Mouse (Mus musculus): Measurements from ENCODE around the gene Galns. TPM values are rescaled to one million over a fixed set of nuclear protein-coding genes. Genes with fewer than 3 reads are reported as not detected.

Galns gene
- polyA plus RNA-seq, 1 experiment from 2014 or later: 4.6 TPM

- H3K27ac ChIP-seq: peak overlapping the region; percentile 72
- H3K4me1 ChIP-seq: peaks cover 30% of the 10 kb centered on the region
- no peaks in the 10 kb centered on the region for H3K27me3 ChIP-seq (replicated peaks)
- ATAC-seq: peak; percentile 54; the same call in 1 of the 2 replicates
- peak overlapping the region; percentile 83 for H3K4me3 ChIP-seq
- 4% methylated on average over 20 of the region's 20 CpGs for WGBS (ENCODE audit: insufficient replicate concordance)
- no peaks in the 10 kb centered on the region for H3K9me3 ChIP-seq (replicated peaks)
- peaks cover 14% of the 10 kb centered on the region; the same call in 1 of the 2 replicates for H3K36me3 ChIP-seq
- H3K9ac ChIP-seq: peak overlapping the region; percentile 80
- H3K4me2 ChIP-seq: peak overlapping the region; percentile 98
Observed at GRCm38 (mm10) chr8:122610612-122611277, 518 bp downstream of the Galns start.

DNA sequence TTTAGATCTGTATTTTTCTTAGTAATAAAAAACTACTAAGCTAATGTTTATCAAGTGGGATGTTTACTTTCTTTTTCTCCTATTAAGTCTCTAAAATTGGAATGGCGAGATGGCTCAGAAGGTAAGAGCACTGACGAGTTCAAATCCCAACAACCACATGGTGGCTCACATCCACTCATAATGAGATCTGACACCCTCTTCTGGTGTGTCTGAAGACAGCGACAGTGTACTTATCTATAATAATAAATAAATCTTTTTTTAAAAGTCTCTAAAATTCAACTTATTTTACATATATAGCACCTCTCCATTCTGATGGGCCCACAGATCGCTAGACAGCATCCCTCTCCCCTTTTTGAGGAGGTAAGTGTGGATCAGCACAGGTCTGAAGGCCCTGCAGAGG is 1.1 kb downstream of the Galns start:
- H3K4me1 ChIP-seq: peaks cover 30% of the 10 kb centered on the region
- no peak overlapping the region for H3K27ac ChIP-seq
- ATAC-seq: no peak
- no peak overlapping the region for H3K9ac ChIP-seq
- H3K4me3 ChIP-seq: peak overlapping the region; percentile 83; the same call in 1 of the 2 replicates
- no peaks in the 10 kb centered on the region for H3K9me3 ChIP-seq (replicated peaks)
- 58% methylated on average over 4 of the region's 4 CpGs for WGBS (ENCODE audit: insufficient replicate concordance)
- no peaks in the 10 kb centered on the region for H3K27me3 ChIP-seq (replicated peaks)
- peaks cover 11% of the 10 kb centered on the region; the same call in 1 of the 2 replicates for H3K36me3 ChIP-seq
- peak overlapping the region; percentile 98 for H3K4me2 ChIP-seq

- Histone ChIP-seq H3K9ac (no peak overlapping the region), H3K4me2 (no peak overlapping the region), H3K4me3 (no peak overlapping the region), H3K9me3 (replicated peaks) (no peaks in the 10 kb centered on the region), H3K27ac (no peak overlapping the region), H3K27me3 (replicated peaks) (no peaks in the 10 kb centered on the region), H3K36me3 (no peaks in the 10 kb centered on the region), H3K4me1 (peaks cover 16% of the 10 kb centered on the region)
- WGBS (ENCODE audit: insufficient replicate concordance): 82% methylated on average over 11 of the region's 12 CpGs
- no peak for ATAC-seq
Observed at GRCm38 (mm10) chr8:122606810-122607209, 4.5 kb downstream of the Galns start.

DNA sequence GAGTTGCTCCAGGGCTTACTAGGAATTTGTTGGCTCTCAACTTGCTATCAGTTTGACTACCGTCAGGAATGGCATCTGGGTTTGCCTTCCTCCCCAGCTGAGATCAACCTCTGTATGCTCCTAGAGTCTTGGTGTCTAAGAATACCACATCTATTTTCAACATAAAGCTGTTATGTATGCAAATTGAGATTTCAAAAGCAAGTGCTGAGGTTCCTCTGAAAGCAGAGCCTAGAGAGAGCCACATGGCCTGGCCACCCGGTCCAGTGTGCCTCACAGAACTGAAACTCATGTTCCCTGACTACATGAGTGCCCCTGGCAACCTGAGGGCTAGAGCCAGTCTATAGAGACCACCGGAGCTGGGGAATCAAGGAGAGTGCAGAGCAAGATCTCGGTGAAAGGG is 5.9 kb downstream of the Galns start:
- no peak for ATAC-seq
- WGBS (ENCODE audit: insufficient replicate concordance): 68% methylated on average over 4 of the region's 4 CpGs

DNA sequence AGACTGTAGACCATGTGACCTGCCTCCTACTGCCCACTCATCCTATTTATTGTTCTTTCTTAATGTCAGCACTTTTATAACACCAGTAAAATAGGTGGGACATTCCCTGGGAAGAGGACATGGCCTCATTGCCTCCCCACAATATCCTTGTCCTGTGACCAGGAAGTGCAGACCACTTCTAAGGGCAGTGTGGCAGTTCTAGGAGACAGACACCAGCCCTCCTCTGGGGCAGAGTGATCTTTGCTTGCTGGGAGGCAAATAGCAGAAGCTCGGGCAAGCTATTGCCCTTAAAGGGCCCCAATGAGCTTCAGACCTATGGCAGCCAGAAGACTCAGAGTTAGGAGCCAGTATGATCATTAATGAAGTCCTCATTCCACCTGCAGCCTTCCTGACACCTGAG is 6.6 kb downstream of the Galns start:
- H3K4me3 ChIP-seq: no peak overlapping the region
- H3K4me2 ChIP-seq: no peak overlapping the region
- ATAC-seq: no peak
- 27% methylated on average over 1 of the region's 1 CpGs for WGBS (ENCODE audit: insufficient replicate concordance)
- no peak overlapping the region for H3K27ac ChIP-seq
- 0 out of 2 replicates have a peak, but pooled peaks cover 6% of the 10 kb centered on the region for H3K4me1 ChIP-seq
- no peaks in the 10 kb centered on the region for H3K9me3 ChIP-seq (replicated peaks)
- H3K36me3 ChIP-seq: no peaks in the 10 kb centered on the region
- H3K27me3 ChIP-seq (replicated peaks): no peaks in the 10 kb centered on the region
- no peak overlapping the region for H3K9ac ChIP-seq

More for the DNA sequence above, 5.9 kb downstream of the Galns start:
- H3K4me1 ChIP-seq: peaks cover 7% of the 10 kb centered on the region
- no peaks in the 10 kb centered on the region for H3K9me3 ChIP-seq (replicated peaks)
- H3K4me2 ChIP-seq: no peak overlapping the region
- no peak overlapping the region for H3K9ac ChIP-seq
- H3K4me3 ChIP-seq: no peak overlapping the region
- no peak overlapping the region for H3K27ac ChIP-seq
- no peaks in the 10 kb centered on the region for H3K27me3 ChIP-seq (replicated peaks)
- no peaks in the 10 kb centered on the region for H3K36me3 ChIP-seq

GRCm38 (mm10) chr8:122600666-122601065 is 10.6 kb downstream of the Galns start:
- Histone ChIP-seq H3K4me1 (no peaks in the 10 kb centered on the region), H3K9me3 (replicated peaks) (no peaks in the 10 kb centered on the region), H3K27me3 (replicated peaks) (no peaks in the 10 kb centered on the region), H3K9ac (no peak overlapping the region), H3K36me3 (no peaks in the 10 kb centered on the region), H3K4me2 (no peak overlapping the region), H3K27ac (no peak overlapping the region), H3K4me3 (no peak overlapping the region)
- no peak for ATAC-seq
- WGBS (ENCODE audit: insufficient replicate concordance): 78% methylated on average over 9 of the region's 9 CpGs

DNA sequence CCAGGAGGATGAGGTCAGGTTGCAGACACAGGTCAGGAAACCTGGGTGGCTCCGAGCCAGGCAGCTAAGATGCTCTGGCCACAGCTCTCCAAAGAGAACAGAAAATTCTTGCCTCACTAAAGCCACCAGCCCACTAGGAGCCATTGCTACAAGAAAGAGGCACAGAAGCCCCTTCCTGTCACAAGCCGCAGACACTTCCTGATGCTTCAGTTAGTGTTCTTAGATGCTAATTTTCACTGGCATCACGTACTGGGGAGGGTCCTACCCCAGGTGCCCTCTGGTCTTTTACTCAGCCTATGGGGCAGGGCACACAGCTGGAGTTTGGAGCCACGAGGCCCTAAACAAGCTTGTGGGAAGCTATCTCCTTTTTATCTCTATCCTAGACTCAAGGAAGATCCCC is 15.2 kb downstream of the Galns start:
- peaks cover 5% of the 10 kb centered on the region; the same call in 1 of the 2 replicates for H3K27me3 ChIP-seq (replicated peaks)
- no peak overlapping the region for H3K27ac ChIP-seq
- no peak overlapping the region for H3K4me2 ChIP-seq
- no peak overlapping the region for H3K4me3 ChIP-seq
- no peak overlapping the region for H3K9ac ChIP-seq
- ATAC-seq: no peak
- H3K4me1 ChIP-seq: peaks cover 21% of the 10 kb centered on the region
- 35% methylated on average over 4 of the region's 4 CpGs for WGBS (ENCODE audit: insufficient replicate concordance)
- H3K36me3 ChIP-seq: no peaks in the 10 kb centered on the region
- no peaks in the 10 kb centered on the region for H3K9me3 ChIP-seq (replicated peaks)

- 76% methylated on average over 19 of the region's 19 CpGs for WGBS (ENCODE audit: insufficient replicate concordance)
- H3K4me3 ChIP-seq: no peak overlapping the region
- ATAC-seq: no peak
- no peak overlapping the region for H3K9ac ChIP-seq
- no peaks in the 10 kb centered on the region for H3K9me3 ChIP-seq (replicated peaks)
- H3K4me2 ChIP-seq: no peak overlapping the region
- 0 out of 2 replicates have a peak overlapping the region, but pooled peaks have one; percentile 25 for H3K27ac ChIP-seq
- peaks cover 5% of the 10 kb centered on the region; the same call in 1 of the 2 replicates for H3K27me3 ChIP-seq (replicated peaks)
- H3K36me3 ChIP-seq: no peaks in the 10 kb centered on the region
- peaks cover 21% of the 10 kb centered on the region for H3K4me1 ChIP-seq
Observed at GRCm38 (mm10) chr8:122593783-122594507, 17.3 kb downstream of the Galns start.

GRCm38 (mm10) chr8:122593240-122593639 is 18.0 kb downstream of the Galns start:
- Histone ChIP-seq H3K36me3 (no peaks in the 10 kb centered on the region), H3K4me1 (peaks cover 21% of the 10 kb centered on the region), H3K9me3 (replicated peaks) (no peaks in the 10 kb centered on the region), H3K9ac (no peak overlapping the region), H3K4me2 (no peak overlapping the region), H3K4me3 (no peak overlapping the region), H3K27me3 (replicated peaks) (peaks cover 5% of the 10 kb centered on the region; the same call in 1 of the 2 replicates), H3K27ac (0 out of 2 replicates have a peak overlapping the region, but pooled peaks have one; percentile 25)
- peak; percentile 40; the same call in 1 of the 2 replicates for ATAC-seq
- WGBS (ENCODE audit: insufficient replicate concordance): 38% methylated on average over 12 of the region's 12 CpGs

DNA sequence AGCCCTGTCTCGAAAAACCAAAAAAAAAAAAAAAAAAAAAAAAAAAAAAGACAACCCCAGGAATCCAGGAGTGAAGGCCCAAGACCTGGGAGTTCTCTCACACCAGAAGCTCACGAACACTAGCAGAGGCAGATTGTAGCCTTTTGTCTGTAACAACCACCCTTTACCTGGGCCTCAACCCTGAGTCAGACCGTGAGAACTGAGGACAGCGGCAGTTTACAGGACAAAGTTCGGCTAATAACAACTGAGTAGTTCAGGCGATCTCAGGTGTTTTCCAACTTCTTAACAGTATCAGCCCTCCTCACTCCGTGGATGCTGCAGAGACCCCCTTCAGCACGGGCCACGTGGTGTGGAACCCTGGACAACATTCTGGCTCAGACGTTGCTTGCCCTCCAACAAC is 24.5 kb downstream of the Galns start:
- H3K27ac ChIP-seq: no peak overlapping the region
- no peaks in the 10 kb centered on the region for H3K36me3 ChIP-seq
- WGBS (ENCODE audit: insufficient replicate concordance): 76% methylated on average over 10 of the region's 10 CpGs
- no peak for ATAC-seq
- H3K27me3 ChIP-seq (replicated peaks): peaks cover 5% of the 10 kb centered on the region; the same call in 1 of the 2 replicates
- 0 out of 2 replicates have a peak, but pooled peaks cover 12% of the 10 kb centered on the region for H3K4me1 ChIP-seq
- H3K4me2 ChIP-seq: no peak overlapping the region
- no peak overlapping the region for H3K4me3 ChIP-seq
- H3K9ac ChIP-seq: no peak overlapping the region
- no peaks in the 10 kb centered on the region for H3K9me3 ChIP-seq (replicated peaks)

DNA sequence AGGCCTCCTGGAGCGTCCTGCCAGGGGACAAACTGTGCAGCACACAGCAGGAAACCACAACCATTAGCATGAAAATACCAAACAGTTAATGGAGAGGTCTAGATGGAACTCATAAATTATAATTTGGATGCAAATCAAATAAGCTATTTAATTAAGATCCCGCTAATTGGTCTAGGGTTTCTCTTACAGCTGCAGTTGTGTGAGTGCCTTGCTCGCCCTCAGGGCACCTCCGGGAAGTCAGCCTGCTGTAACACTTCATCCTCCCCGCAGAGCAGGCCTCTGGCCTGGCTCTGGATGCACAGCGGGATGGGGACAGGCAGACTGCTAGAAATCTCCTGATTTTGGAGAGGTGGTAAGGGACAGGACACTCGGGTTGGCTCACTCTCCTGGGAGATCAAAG is 25.1 kb downstream of the Galns start:
- Histone ChIP-seq H3K4me3 (no peak overlapping the region), H3K36me3 (no peaks in the 10 kb centered on the region), H3K9me3 (replicated peaks) (no peaks in the 10 kb centered on the region), H3K27me3 (replicated peaks) (peaks cover 5% of the 10 kb centered on the region; the same call in 1 of the 2 replicates), H3K9ac (no peak overlapping the region), H3K4me1 (0 out of 2 replicates have a peak, but pooled peaks cover 12% of the 10 kb centered on the region), H3K27ac (no peak overlapping the region), H3K4me2 (no peak overlapping the region)
- 65% methylated on average over 7 of the region's 7 CpGs for WGBS (ENCODE audit: insufficient replicate concordance)
- ATAC-seq: no peak

DNA sequence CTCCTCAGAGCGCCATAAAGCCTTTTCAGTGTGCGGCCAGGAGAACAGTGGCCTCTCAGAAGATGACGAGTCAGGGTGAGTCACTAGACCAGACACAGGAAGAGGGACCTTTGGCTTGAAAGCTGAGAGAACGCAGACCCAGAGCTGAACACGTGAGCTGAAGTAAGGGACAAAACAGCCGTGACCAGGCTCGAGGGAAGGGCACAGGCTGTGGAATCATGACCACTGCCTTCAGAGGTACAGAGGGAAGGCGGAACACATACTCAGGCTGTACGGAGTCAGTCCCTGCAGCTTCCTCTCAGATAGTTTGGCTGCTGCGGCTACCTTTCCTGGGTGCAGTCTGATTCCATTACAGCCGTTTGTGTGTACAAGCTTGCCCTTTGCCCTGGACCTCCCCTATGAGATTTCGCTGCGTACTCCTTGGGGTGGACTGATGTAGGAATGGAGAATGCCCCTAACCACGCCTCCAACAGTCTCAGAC is 25.8 kb downstream of the Galns start:
- no peak overlapping the region for H3K4me3 ChIP-seq
- H3K27ac ChIP-seq: no peak overlapping the region
- no peak overlapping the region for H3K9ac ChIP-seq
- H3K36me3 ChIP-seq: no peaks in the 10 kb centered on the region
- H3K27me3 ChIP-seq (replicated peaks): peaks cover 5% of the 10 kb centered on the region; the same call in 1 of the 2 replicates
- ATAC-seq: no peak
- H3K4me1 ChIP-seq: 0 out of 2 replicates have a peak, but pooled peaks cover 12% of the 10 kb centered on the region
- no peak overlapping the region for H3K4me2 ChIP-seq
- WGBS (ENCODE audit: insufficient replicate concordance): 48% methylated on average over 14 of the region's 14 CpGs
- H3K9me3 ChIP-seq (replicated peaks): no peaks in the 10 kb centered on the region
